10 mouse cellular contexts compared by ENCODE assay signal in genomic region chr5:122280827-122281462, GRCm38 (mm10). TPM values are rescaled to one million over a fixed set of nuclear protein-coding genes. Genes with fewer than 3 reads are reported as not detected.
A peak's percentile ranks its signal among the peaks of the same experiment; 100 is the strongest.
DNase-seq lines count a peak whose midpoint lies in the region; ATAC-seq and TF ChIP-seq lines count a peak whose summit lies in the region.
"Had no signal": no experiment of that assay in that cellular context is flagged by ENCODE, and none has a peak within 500 bp of the region (broad histone marks: within the 10 kb centered on the region; RNA-seq: fewer than 3 reads in every experiment).

No protein-coding gene starts in this region.

- H3K4me3 ChIP-seq in heart, embryonic 10.5 days, result peak overlapping the region; percentile 31; the same call in 1 of the 2 replicates
- H3K4me3 ChIP-seq in gastrocnemius, adult 2 months, result peak overlapping the region; percentile 54
- peak overlapping the region; percentile 9 for H3K4me3 ChIP-seq in kidney, embryonic 16.5 days (ENCODE audit: low read length)
- H3K4me3 ChIP-seq in thymus, adult 2 months (ENCODE audit: control insufficient read depth, insufficient read depth, low read length), result no peak overlapping the region
- H3K4me3 ChIP-seq: hindbrain, embryonic 15.5 days had no signal

- H3K9me3 ChIP-seq in heart, embryonic 10.5 days, result no peaks in the 10 kb centered on the region
- H3K9me3 ChIP-seq in kidney, embryonic 16.5 days (ENCODE audit: low read length), result no peaks in the 10 kb centered on the region; the same call in 1 of the 2 replicates
- H3K9me3 ChIP-seq: hindbrain, embryonic 15.5 days had no signal

- peak overlapping the region; percentile 59; the same call in 1 of the 2 replicates for H3K27ac ChIP-seq in heart, embryonic 10.5 days
- peak overlapping the region; percentile 88 for H3K27ac ChIP-seq in gastrocnemius, adult 2 months
- H3K27ac ChIP-seq in kidney, embryonic 16.5 days (ENCODE audit: low read length), result peak overlapping the region; percentile 23; the same call in 1 of the 2 replicates
- no peak overlapping the region for H3K27ac ChIP-seq in thymus, adult 2 months (ENCODE audit: control insufficient read depth, insufficient read depth, low read length)
- H3K27ac ChIP-seq: hindbrain, embryonic 15.5 days had no signal

- DNase-seq in heart, embryonic 10.5 days (ENCODE audit: low spot score), result no peak
- no peak for DNase-seq in heart, adult 8-10 months (ENCODE audit: low spot score)
- DNase-seq in gastrocnemius, adult 2 months, result peak; percentile 84
- DNase-seq in lung, postnatal 36 days, result peak; percentile 74
- no peak for DNase-seq in frontal cortex, postnatal 14 days (ENCODE audit: low spot score in 2 of 2)
- no peak for DNase-seq in thymus, adult 2 months
- DNase-seq in spleen, postnatal 36 days (ENCODE audit: low spot score in 2 of 2), result no peak

- no peak for TF ChIP-seq POLR2A in thymus, adult 2 months (IDR thresholded peaks at IDR 0.05; ENCODE audit: control insufficient read depth, extremely low read depth, insufficient read depth, low read length, poor library complexity)

- no peak for ATAC-seq in kidney, embryonic 16.5 days (ENCODE audit: low FRiP score, low TSS enrichment)
- ATAC-seq: Patski had no signal

- H3K4me2 ChIP-seq in kidney, embryonic 16.5 days (replicated peaks; ENCODE audit: low read depth, low read length), result peak overlapping the region; percentile 41
- H3K4me2 ChIP-seq: hindbrain, embryonic 15.5 days had no signal

- intact Hi-C loops in gastrocnemius, adult 2 months (cut with DNase I), result no loop called here

- H3K4me1 ChIP-seq in heart, embryonic 10.5 days, result peaks cover 26% of the 10 kb centered on the region
- H3K4me1 ChIP-seq in kidney, embryonic 16.5 days (ENCODE audit: insufficient read depth, low read length), result peaks cover 30% of the 10 kb centered on the region
- H3K4me1 ChIP-seq in thymus, adult 2 months (replicated peaks; ENCODE audit: control insufficient read depth, insufficient read depth, low read length), result peaks cover 6% of the 10 kb centered on the region

- no peaks in the 10 kb centered on the region for H3K36me3 ChIP-seq in heart, embryonic 10.5 days
- no peaks in the 10 kb centered on the region for H3K36me3 ChIP-seq in kidney, embryonic 16.5 days (ENCODE audit: insufficient read depth, low read length)
- no peaks in the 10 kb centered on the region for H3K36me3 ChIP-seq in thymus, adult 2 months (ENCODE audit: control insufficient read depth, insufficient read depth, low read length)
- H3K36me3 ChIP-seq: hindbrain, embryonic 15.5 days had no signal

- no peak for TF ChIP-seq CTCF in gastrocnemius, adult 2 months (IDR thresholded peaks at IDR 0.05)
- no peak for TF ChIP-seq CTCF in thymus, adult 2 months (IDR thresholded peaks at IDR 0.05; ENCODE audit: borderline replicate concordance, control insufficient read depth, extremely low read depth, insufficient read depth, low read length, poor library complexity)

- H3K9ac ChIP-seq in kidney, embryonic 16.5 days (replicated peaks; ENCODE audit: low read length), result peak overlapping the region; percentile 46; the same call in 1 of the 2 replicates
- H3K9ac ChIP-seq: hindbrain, embryonic 15.5 days had no signal

- 28% methylated on average over 19 of the region's 19 CpGs for WGBS in heart, embryonic 10.5 days
- 20% methylated on average over 19 of the region's 19 CpGs for WGBS in kidney, embryonic 16.5 days
- 48% methylated on average over 19 of the region's 19 CpGs for WGBS in thymus, adult 2 months

- no peaks in the 10 kb centered on the region for H3K27me3 ChIP-seq in heart, embryonic 10.5 days (ENCODE audit: insufficient read depth, poor library complexity, severe bottlenecking)
- no peaks in the 10 kb centered on the region for H3K27me3 ChIP-seq in kidney, embryonic 16.5 days (ENCODE audit: insufficient read depth, low read length)
- no peaks in the 10 kb centered on the region for H3K27me3 ChIP-seq in thymus, adult 2 months (ENCODE audit: control insufficient read depth, insufficient read depth, low read length)
- H3K27me3 ChIP-seq: hindbrain, embryonic 15.5 days; Patski had no signal

RNA-seq across cellular contexts. Expression of gene Pptc7, which starts 3.2 kb away (rescaled TPM):
- 9.1 and 9.9 TPM in 2 replicates for polyA plus RNA-seq in heart, embryonic 10.5 days (2016; fragmentation: Nextera tagmentation; extraction: Ambion mirVana)
- 100 to 1,000 TPM; 103 to 141 (median 121) TPM for total RNA-seq in heart, adult 8-10 months (2022)
- 100 to 1,000 TPM; 103 to 115 TPM for total RNA-seq in gastrocnemius, adult 2 months (2021)
- 8.6 TPM in 2 replicates for polyA plus RNA-seq in kidney, embryonic 16.5 days (2015; fragmentation: Nextera tagmentation; extraction: Ambion mirVana)
- 72.4 and 78.8 TPM in 2 replicates for polyA plus RNA-seq in thymus, adult 2 months (2012; rRNA removed)

RNA-seq across cellular contexts. Expression of gene Tctn1, which starts 16.7 kb away (rescaled TPM):
- 2.4 and 3.1 TPM in 2 replicates for polyA plus RNA-seq in heart, embryonic 10.5 days (2016; fragmentation: Nextera tagmentation; extraction: Ambion mirVana)
- total RNA-seq in heart, adult 8-10 months (2022), result 1 to 10 TPM; 3.5 to 5.1 (median 3.8) TPM
- total RNA-seq in gastrocnemius, adult 2 months (2021), result 1 to 10 TPM; 1.8 to 2.0 TPM
- 7.9 and 8.0 TPM in 2 replicates for polyA plus RNA-seq in kidney, embryonic 16.5 days (2015; fragmentation: Nextera tagmentation; extraction: Ambion mirVana)
- 41.4 and 45.0 TPM in 2 replicates for polyA plus RNA-seq in thymus, adult 2 months (2012; rRNA removed)

Comparison
In these comparisons a context has a peak if more than half of its experiments do, and no peak if none do; other contexts are left out.
1. DNase-seq: peak in gastrocnemius, adult 2 months (single experiment) and lung, postnatal 36 days (single experiment); none in heart, embryonic 10.5 days (single experiment), heart, adult 8-10 months (single experiment), frontal cortex, postnatal 14 days (0 of 2), thymus, adult 2 months (single experiment) and spleen, postnatal 36 days (0 of 2).